Mouse (Mus musculus) limb, embryonic 10.5 days (tissue): Measurements from ENCODE around the gene Lsm2. TPM values are rescaled to one million over a fixed set of nuclear protein-coding genes. Genes with fewer than 3 reads are reported as not detected.
A peak's percentile ranks its signal among the peaks of the same experiment; 100 is the strongest.
"Not testable (repeated sequence)": the region's sequence is repeated elsewhere in the genome, so short reads cannot be mapped to it uniquely, and the experiment has no call there.

Experiments
- DNase-seq: peaks from one replicate; pipeline ENCODE4 v3.0.0-alpha.2; 2017; ENCODE audit warnings: low spot score
- H3K27ac ChIP-seq: fragments of 300-500 bp; sonication (generic); 2 replicates; pipeline ENCODE4 v1.5.1; 2016; ENCODE audit warnings: mild to moderate bottlenecking
- H3K27me3 ChIP-seq: fragments of 300-500 bp; sonication (generic); 2 replicates; pipeline ENCODE4 v1.6.1; 2016; ENCODE audit warnings: low read depth, mild to moderate bottlenecking; ENCODE audit not compliant: poor library complexity, severe bottlenecking
- H3K36me3 ChIP-seq: fragments of 300-500 bp; sonication (generic); 2 replicates; pipeline ENCODE4 v1.6.1; 2016; ENCODE audit warnings: mild to moderate bottlenecking, moderate library complexity
- H3K4me1 ChIP-seq: fragments of 300-500 bp; sonication (generic); 2 replicates; pipeline ENCODE4 v1.6.1; 2016
- H3K4me3 ChIP-seq: fragments of 300-500 bp; sonication (generic); 2 replicates; pipeline ENCODE4 v1.5.1; 2016; ENCODE audit warnings: mild to moderate bottlenecking, moderate library complexity
- H3K9me3 ChIP-seq: fragments of 300-500 bp; sonication (generic); replicated peaks from 2 replicates; pipeline ENCODE4 v1.6.1; 2016; ENCODE audit warnings: mild to moderate bottlenecking
- WGBS: fragments of 180-500 bp; shearing (Covaris S2); methylation state at CpG from one replicate; pipeline ENCODE4 v1.1.7; 2016; 5-methylcytosine and 5-hydroxymethylcytosine counted together
- polyA plus RNA-seq: library from polyadenylated mRNA; unstranded; fragments of >200 nt; fragmentation: Nextera tagmentation; extraction: Ambion mirVana; gene quantifications from 2 replicates; pipeline ENCODE4 v1.2.1, GENCODE M21; 2016

The Lsm2 gene
- polyA plus RNA-seq, 1 experiment from 2014 or later = 320 TPM

DNA sequence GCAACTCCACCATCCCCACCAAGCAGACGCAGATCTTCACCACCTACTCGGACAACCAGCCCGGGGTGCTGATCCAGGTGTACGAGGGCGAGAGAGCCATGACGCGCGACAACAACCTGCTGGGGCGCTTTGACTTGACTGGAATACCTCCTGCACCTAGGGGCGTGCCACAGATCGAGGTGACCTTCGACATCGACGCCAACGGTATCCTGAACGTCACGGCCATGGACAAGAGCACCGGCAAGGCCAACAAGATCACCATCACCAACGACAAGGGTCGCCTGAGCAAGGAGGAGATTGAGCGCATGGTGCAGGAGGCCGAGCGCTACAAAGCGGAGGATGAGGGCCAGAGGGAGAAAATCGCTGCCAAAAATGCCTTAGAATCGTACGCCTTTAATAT, 3.4 kb upstream of the Lsm2 start:
- peaks cover 16% of the 10 kb centered on the region for H3K4me1 ChIP-seq
- H3K9me3 ChIP-seq = no peaks in the 10 kb centered on the region
- H3K36me3 ChIP-seq = peaks cover 17% of the 10 kb centered on the region
- no peak overlapping the region for H3K27ac ChIP-seq
- H3K4me3 ChIP-seq = no peak overlapping the region
- 88% methylated on average over 27 of the region's 27 CpGs for WGBS
- peaks cover 7% of the 10 kb centered on the region for H3K27me3 ChIP-seq
- DNase-seq = no peak

DNA sequence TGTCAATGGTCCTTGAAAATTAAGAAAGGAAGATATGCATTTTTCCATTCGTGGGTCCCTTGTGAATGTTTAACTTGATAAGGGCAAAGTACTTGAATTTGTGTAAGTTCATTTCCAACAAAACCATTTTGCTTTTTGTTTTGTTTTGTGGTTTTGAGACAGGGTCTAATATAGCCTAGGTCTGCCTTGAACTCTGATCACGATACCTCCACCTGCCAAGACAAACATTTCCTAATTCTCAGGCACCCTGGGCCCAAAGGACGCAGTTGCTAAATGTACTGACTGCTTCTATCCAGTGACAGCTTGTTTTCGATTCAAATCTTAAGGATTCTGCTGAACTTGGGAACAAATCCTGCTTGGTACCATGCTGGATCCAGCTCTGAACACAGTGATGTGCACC, 2.0 kb upstream of the Lsm2 start:
- 95% methylated on average over 4 of the region's 4 CpGs for WGBS
- Histone ChIP-seq H3K27ac (no peak overlapping the region), H3K9me3 (no peaks in the 10 kb centered on the region), H3K36me3 (peaks cover 21% of the 10 kb centered on the region), H3K27me3 (no peaks in the 10 kb centered on the region), H3K4me1 (peaks cover 16% of the 10 kb centered on the region), H3K4me3 (no peak overlapping the region)
- no peak for DNase-seq

DNA sequence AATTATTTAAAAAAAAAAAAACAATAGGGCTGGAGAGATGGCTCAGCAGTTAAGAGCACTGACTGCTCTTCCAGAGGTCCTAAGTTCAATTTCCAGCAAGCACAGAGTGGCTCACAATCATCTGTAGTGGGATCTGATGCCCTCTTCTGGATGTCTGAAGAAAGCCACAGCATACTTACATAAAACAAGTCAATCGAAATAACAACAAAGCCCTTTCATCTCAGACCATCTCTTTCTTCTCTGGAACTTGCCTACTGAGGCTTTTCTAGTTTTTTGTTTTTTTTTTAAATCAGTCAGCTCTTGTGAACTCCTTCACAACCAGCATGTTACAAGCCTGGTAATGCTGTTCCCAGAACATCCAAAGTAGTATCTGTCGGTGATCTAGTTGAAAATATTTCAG, 1.0 kb upstream of the Lsm2 start:
- Histone ChIP-seq H3K36me3 (peaks cover 32% of the 10 kb centered on the region), H3K4me3 (peak overlapping the region; percentile 95), H3K4me1 (peaks cover 16% of the 10 kb centered on the region), H3K27me3 (no peaks in the 10 kb centered on the region), H3K27ac (peak overlapping the region; percentile 99), H3K9me3 (no peaks in the 10 kb centered on the region)
- DNase-seq = no peak
- 37% methylated on average over 2 of the region's 2 CpGs for WGBS

DNA sequence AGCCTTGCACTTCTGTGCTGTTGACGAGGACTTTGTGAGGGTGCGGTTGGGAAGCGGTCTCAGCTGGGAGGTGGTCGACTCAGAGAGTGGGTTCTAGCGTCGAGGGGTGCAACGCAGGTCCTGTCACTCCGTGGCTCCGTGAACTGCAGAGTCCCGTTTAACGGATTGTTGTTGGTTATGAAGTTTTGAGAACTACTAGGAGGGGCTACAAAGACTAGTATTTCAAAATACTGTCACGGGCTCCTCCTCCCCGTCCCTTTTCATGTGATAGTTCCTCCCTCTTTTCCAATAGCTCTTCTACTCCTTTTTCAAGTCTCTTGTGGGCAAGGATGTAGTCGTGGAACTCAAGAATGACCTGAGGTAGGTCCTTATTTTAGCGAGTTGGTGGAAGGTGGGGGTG, 666 bp downstream of the Lsm2 start:
- no peaks in the 10 kb centered on the region for H3K27me3 ChIP-seq
- 0% methylated on average over 15 of the region's 15 CpGs for WGBS
- peaks cover 16% of the 10 kb centered on the region for H3K4me1 ChIP-seq
- peak overlapping the region; percentile 95 for H3K4me3 ChIP-seq
- no peak for DNase-seq
- no peaks in the 10 kb centered on the region for H3K9me3 ChIP-seq
- H3K27ac ChIP-seq = peak overlapping the region; percentile 99
- H3K36me3 ChIP-seq = peaks cover 41% of the 10 kb centered on the region

DNA sequence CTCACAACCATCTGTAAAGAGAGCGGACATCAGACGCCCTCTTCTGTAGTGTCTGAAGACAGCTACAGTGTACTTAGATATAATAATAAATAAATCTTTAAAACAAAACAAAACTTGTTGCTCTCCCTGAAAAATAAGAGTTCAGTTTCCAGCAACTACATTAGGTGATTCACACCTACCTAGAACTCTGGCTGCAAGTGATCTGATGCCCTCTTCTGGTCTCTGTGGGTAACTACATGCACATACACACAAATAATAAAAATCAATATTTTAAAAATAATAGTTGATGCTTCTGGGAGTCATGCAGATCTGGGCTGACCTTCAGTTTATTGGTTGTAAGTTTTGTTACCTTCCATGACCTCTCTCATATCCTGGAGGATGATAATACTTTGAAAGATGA, 2.6 kb downstream of the Lsm2 start:
- Histone ChIP-seq H3K9me3 (no peaks in the 10 kb centered on the region), H3K27ac (no peak overlapping the region), H3K4me1 (peaks cover 16% of the 10 kb centered on the region), H3K27me3 (no peaks in the 10 kb centered on the region), H3K36me3 (peaks cover 50% of the 10 kb centered on the region), H3K4me3 (no peak overlapping the region)
- DNase-seq = no peak
- 78% methylated on average over 2 of the region's 2 CpGs for WGBS

DNA sequence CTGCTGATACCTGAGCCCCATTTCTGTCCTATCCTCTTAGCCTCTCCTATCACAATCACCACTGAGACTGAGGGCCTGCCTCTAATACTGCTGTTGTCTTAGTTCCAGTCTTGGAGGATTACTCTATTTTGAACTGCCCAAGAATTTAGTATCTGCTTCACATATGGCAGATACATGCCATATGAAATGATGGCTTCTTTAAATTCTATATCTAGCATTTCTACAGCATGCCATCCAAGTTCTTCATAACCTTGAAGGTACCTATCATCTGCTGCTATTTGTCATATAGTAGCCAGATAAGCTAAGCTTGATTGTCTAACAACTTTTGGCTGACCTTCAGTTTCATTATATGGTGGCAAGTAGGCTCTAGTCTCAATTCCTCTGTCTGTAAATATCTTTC, 13.1 kb downstream of the Lsm2 start:
- Histone ChIP-seq H3K27me3 (no peaks in the 10 kb centered on the region), H3K36me3 (peaks cover 78% of the 10 kb centered on the region), H3K9me3 (no peaks in the 10 kb centered on the region), H3K27ac (no peak overlapping the region), H3K4me1 (peaks cover 17% of the 10 kb centered on the region), H3K4me3 (no peak overlapping the region)
- DNase-seq = no peak

GRCm38 (mm10) chr17:34995192-34995591, 13.5 kb downstream of the Lsm2 start:
- peaks cover 75% of the 10 kb centered on the region for H3K36me3 ChIP-seq
- H3K27me3 ChIP-seq, DNase-seq: not testable (repeated sequence)

DNA sequence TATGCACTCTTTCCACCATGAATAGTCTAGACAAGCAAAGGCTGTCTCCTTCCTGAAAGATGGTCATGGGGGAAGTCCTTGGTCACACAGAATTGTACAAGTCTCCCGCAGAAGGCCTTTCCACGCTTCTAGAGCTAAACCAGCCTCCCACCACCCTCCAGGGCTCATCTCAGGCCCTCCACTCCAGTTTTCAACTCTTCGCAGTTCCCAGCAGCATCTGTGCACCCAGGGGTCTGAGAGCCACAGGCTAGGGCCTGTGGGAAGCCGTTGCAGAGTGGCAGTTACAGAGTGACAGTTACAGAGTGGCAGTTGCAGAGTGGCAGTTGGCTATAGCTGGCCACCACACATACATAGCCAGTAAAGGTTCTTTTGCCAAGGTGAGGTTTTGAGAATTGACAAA, 14.3 kb downstream of the Lsm2 start:
- not testable (repeated sequence) for DNase-seq, H3K27me3 ChIP-seq, H3K9me3 ChIP-seq, H3K27ac ChIP-seq, H3K4me3 ChIP-seq
- Histone ChIP-seq H3K4me1 (peaks cover 25% of the 10 kb centered on the region), H3K36me3 (peaks cover 68% of the 10 kb centered on the region)
- WGBS = 98% methylated on average over 4 of the region's 4 CpGs

More at GRCm38 (mm10) chr17:34995192-34995591, 13.5 kb downstream of the Lsm2 start:
- not testable (repeated sequence) for H3K9me3 ChIP-seq, H3K4me3 ChIP-seq, H3K27ac ChIP-seq
- peaks cover 21% of the 10 kb centered on the region for H3K4me1 ChIP-seq
- WGBS = 96% methylated on average over 4 of the region's 4 CpGs

GRCm38 (mm10) chr17:34996411-34997141, 14.9 kb downstream of the Lsm2 start:
- Histone ChIP-seq H3K9me3 (no peaks in the 10 kb centered on the region), H3K27ac (no peak overlapping the region), H3K36me3 (peaks cover 61% of the 10 kb centered on the region), H3K4me3 (0 out of 2 replicates have a peak overlapping the region, but pooled peaks have one; percentile 13), H3K27me3 (no peaks in the 10 kb centered on the region), H3K4me1 (peaks cover 25% of the 10 kb centered on the region)
- WGBS = 93% methylated on average over 12 of the region's 14 CpGs
- DNase-seq = no peak

GRCm38 (mm10) chr17:34997142-34997483, 15.5 kb downstream of the Lsm2 start:
- no peak for DNase-seq
- Histone ChIP-seq H3K36me3 (peaks cover 56% of the 10 kb centered on the region), H3K27me3 (no peaks in the 10 kb centered on the region), H3K9me3 (no peaks in the 10 kb centered on the region), H3K4me3 (0 out of 2 replicates have a peak overlapping the region, but pooled peaks have one; percentile 13), H3K4me1 (peaks cover 26% of the 10 kb centered on the region), H3K27ac (no peak overlapping the region)
- 93% methylated on average over 5 of the region's 5 CpGs for WGBS

GRCm38 (mm10) chr17:34998526-34999430, 17.1 kb downstream of the Lsm2 start:
- peaks cover 41% of the 10 kb centered on the region for H3K4me1 ChIP-seq
- DNase-seq = no peak
- H3K27ac ChIP-seq = peak overlapping the region; percentile 42; the same call in 1 of the 2 replicates
- H3K4me3 ChIP-seq = peak overlapping the region; percentile 84; the same call in 1 of the 2 replicates
- peaks cover 54% of the 10 kb centered on the region for H3K36me3 ChIP-seq
- WGBS = 94% methylated on average over 15 of the region's 15 CpGs
- H3K27me3 ChIP-seq = no peaks in the 10 kb centered on the region
- H3K9me3 ChIP-seq = no peaks in the 10 kb centered on the region

- Histone ChIP-seq H3K4me3 (peak overlapping the region; percentile 84), H3K4me1 (peaks cover 41% of the 10 kb centered on the region), H3K36me3 (peaks cover 64% of the 10 kb centered on the region), H3K27ac (peak overlapping the region; percentile 94)
- WGBS = 31% methylated on average over 30 of the region's 32 CpGs
- peak; percentile 62 for DNase-seq
- not testable (repeated sequence) for H3K27me3 ChIP-seq, H3K9me3 ChIP-seq
Measured at GRCm38 (mm10) chr17:34999871-35000716, 18.4 kb downstream of the Lsm2 start.
